Mouse (Mus musculus) heart, embryonic 14.5 days (tissue): Measurements from ENCODE around the gene Dpf1. TPM values are rescaled to one million over a fixed set of nuclear protein-coding genes. Genes with fewer than 3 reads are reported as not detected.
A peak's percentile ranks its signal among the peaks of the same experiment; 100 is the strongest.

Source experiments
- ATAC-seq: fragments of 200-750 bp; cut with Nextera tagmentation; 2 replicates; pipeline ENCODE4 v1.8.0; 2017; ENCODE audit warnings: low read depth, moderate TSS enrichment; ENCODE audit not compliant: insufficient number of reproducible peaks, insufficient read depth, low FRiP score
- H3K27ac ChIP-seq, 2 experiments: fragments of 200-500 bp in 1 of 2; fragments of 300-500 bp in 1 of 2; sonication (generic) in 1 of 2; replicated peaks in 1 of 2; 2 replicates each; pipeline ENCODE4 v1.5.1; 2012 to 2014; ENCODE audit warnings: low read depth in 2 of 2, low read length in 2 of 2, control low read depth in 1 of 2, mild to moderate bottlenecking in 1 of 2, mixed read lengths in 1 of 2; ENCODE audit not compliant: control insufficient read depth in 1 of 2, insufficient read depth in 1 of 2
- H3K27me3 ChIP-seq: fragments of 300-500 bp; sonication (generic); 2 replicates; pipeline ENCODE4 v1.6.1; 2014; ENCODE audit warnings: mild to moderate bottlenecking, low read length, control low read depth; ENCODE audit not compliant: control insufficient read depth, insufficient read depth
- H3K36me3 ChIP-seq: fragments of 300-500 bp; sonication (generic); 2 replicates; pipeline ENCODE4 v1.6.1; 2014; ENCODE audit warnings: mild to moderate bottlenecking, control low read depth, low read length, mixed read lengths; ENCODE audit not compliant: control insufficient read depth, insufficient read depth
- H3K4me1 ChIP-seq, 2 experiments: fragments of 200-500 bp in 1 of 2; fragments of 300-500 bp in 1 of 2; sonication (generic) in 1 of 2; 2 replicates each; pipeline ENCODE4 v1.6.1; 2012 to 2014; ENCODE audit warnings: low read length in 2 of 2, control low read depth in 1 of 2, mixed read lengths in 1 of 2; ENCODE audit not compliant: control insufficient read depth in 2 of 2, insufficient read depth in 2 of 2
- H3K4me2 ChIP-seq: fragments of 300-500 bp; sonication (generic); 2 replicates; pipeline ENCODE4 v1.6.1; 2014; ENCODE audit warnings: mild to moderate bottlenecking, low read length
- H3K4me3 ChIP-seq, 2 experiments: fragments of 200-500 bp in 1 of 2; fragments of 300-500 bp in 1 of 2; sonication (generic) in 1 of 2; 2 replicates each; pipeline ENCODE4 v1.5.1; 2012 to 2014; ENCODE audit warnings: low read length in 2 of 2, mild to moderate bottlenecking in 2 of 2, control low read depth in 1 of 2, low read depth in 1 of 2, moderate library complexity in 1 of 2; ENCODE audit not compliant: control insufficient read depth in 1 of 2, insufficient read depth in 1 of 2
- H3K9ac ChIP-seq: fragments of 300-500 bp; sonication (generic); 2 replicates; pipeline ENCODE4 v1.6.1; 2014; ENCODE audit warnings: mild to moderate bottlenecking, low read length
- H3K9me3 ChIP-seq: fragments of 300-500 bp; sonication (generic); 2 replicates; pipeline ENCODE4 v1.6.1; 2016; ENCODE audit warnings: low read length, control low read depth; ENCODE audit not compliant: control insufficient read depth
- WGBS: fragments of 180-500 bp; shearing (Covaris S2); extraction: QIAGEN DNeasy Blood & Tissue Kit; methylation state at CpG from one replicate; pipeline ENCODE4 v1.1.7; 2014; 5-methylcytosine and 5-hydroxymethylcytosine counted together
- polyA plus RNA-seq: library from polyadenylated mRNA; unstranded; fragments of >200 nt; fragmentation: Nextera tagmentation; extraction: Ambion mirVana; gene quantifications from 2 replicates; pipeline ENCODE4 v1.2.1, GENCODE M21; 2014

Gene Dpf1
- polyA plus RNA-seq, 1 experiment from 2014 or later = 1.5 TPM

DNA sequence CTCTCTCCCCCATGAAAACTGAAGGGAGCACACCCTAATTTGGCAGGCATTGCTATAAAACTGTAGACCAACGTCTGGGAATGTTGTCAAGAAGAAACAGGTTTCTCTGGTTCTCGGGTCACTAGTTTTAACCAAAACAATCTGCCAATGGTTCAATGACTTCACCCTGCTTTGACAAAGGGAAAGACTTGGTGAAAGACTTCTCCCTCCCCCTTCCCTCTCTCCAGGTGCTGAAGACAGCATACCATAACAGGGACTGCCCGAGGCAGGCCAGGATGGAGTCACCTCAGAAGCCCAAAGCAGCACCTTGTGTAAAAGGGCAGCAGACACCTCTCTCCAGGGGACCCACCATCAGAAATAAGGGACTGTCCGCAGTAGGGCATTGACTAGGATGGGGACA is 36.8 kb upstream of the Dpf1 start:
- Histone ChIP-seq H3K36me3 (no peaks in the 10 kb centered on the region), H3K4me3 (no peak overlapping the region), H3K9me3 (no peaks in the 10 kb centered on the region), H3K9ac (no peak overlapping the region), H3K27ac (no peak overlapping the region), H3K27me3 (no peaks in the 10 kb centered on the region), H3K4me1 (peaks cover 17 to 27% of the 10 kb centered on the region in 2 experiments), H3K4me2 (no peak overlapping the region)
- 76% methylated on average over 4 of the region's 4 CpGs for WGBS
- ATAC-seq = no peak

DNA sequence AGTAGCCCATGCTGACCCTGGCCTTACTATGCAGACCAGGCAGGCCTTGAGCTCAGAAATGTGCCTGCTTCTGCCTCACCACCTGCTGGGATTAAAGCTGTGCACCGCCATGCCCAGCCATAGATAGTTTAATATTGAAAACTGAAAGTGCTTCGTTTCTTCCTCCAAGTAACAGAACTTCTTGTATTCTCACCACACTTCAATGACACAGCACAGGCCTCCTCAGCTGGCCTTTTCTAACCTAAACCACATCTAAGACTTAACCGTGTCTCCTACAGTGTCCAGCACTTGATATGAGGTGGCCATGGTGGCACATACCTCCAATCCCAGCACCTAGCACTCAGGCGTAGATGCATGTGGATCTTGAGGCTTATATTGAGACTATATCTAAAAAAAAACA is 33.3 kb upstream of the Dpf1 start:
- Histone ChIP-seq H3K4me2 (no peak overlapping the region), H3K36me3 (no peaks in the 10 kb centered on the region), H3K4me3 (no peak overlapping the region), H3K9me3 (no peaks in the 10 kb centered on the region), H3K4me1 (peaks cover 14 to 26% of the 10 kb centered on the region in 2 experiments), H3K27me3 (no peaks in the 10 kb centered on the region), H3K27ac (no peak overlapping the region), H3K9ac (no peak overlapping the region)
- WGBS = 88% methylated on average over 4 of the region's 4 CpGs
- no peak for ATAC-seq

DNA sequence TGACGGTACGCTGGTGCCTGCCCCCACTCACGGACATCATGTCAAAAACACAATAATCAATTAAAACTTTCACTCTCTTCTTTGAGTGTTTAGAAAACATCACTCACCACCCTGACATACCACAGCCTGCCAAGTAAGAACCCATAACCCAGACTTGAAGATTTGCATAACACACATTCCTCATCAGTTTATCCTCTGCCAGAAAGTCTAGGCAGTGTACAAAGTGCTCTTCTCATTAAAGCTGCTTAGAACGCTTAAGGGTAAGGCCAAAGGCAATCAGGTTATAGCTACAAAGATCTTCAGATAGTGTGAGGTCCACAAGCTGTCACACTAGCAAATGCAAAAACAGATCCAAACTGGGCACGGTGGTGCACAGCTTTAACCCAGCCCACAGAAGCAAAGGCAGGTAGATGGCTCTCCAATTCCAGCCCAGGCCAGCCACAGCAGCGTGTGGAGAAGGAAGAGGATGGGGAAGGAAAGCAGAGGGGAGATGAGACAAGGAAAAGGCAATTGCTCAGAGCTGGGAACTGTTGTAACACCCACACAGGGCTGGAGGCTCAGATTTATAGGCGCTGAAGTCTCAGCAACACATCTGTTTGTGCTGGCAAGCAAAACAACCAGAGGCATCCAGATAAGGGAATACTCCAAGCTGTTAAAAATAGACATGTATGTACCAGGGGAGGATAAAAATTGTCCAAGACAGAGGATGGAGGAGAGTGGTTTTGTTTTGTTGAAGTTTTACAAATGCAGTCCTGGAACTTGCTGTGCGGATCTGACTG is 31.9 kb upstream of the Dpf1 start:
- no peaks in the 10 kb centered on the region for H3K27me3 ChIP-seq
- H3K4me1 ChIP-seq = peaks cover 13 to 23% of the 10 kb centered on the region in 2 experiments
- ATAC-seq = peak; percentile 50; the same call in 1 of the 2 replicates
- H3K9me3 ChIP-seq = no peaks in the 10 kb centered on the region
- H3K4me3 ChIP-seq = no peak overlapping the region
- peak overlapping the region; percentile 71 to 81 for H3K27ac ChIP-seq
- WGBS = 38% methylated on average over 8 of the region's 8 CpGs
- H3K9ac ChIP-seq = peak overlapping the region; percentile 52
- H3K4me2 ChIP-seq = peak overlapping the region; percentile 53
- no peaks in the 10 kb centered on the region for H3K36me3 ChIP-seq

DNA sequence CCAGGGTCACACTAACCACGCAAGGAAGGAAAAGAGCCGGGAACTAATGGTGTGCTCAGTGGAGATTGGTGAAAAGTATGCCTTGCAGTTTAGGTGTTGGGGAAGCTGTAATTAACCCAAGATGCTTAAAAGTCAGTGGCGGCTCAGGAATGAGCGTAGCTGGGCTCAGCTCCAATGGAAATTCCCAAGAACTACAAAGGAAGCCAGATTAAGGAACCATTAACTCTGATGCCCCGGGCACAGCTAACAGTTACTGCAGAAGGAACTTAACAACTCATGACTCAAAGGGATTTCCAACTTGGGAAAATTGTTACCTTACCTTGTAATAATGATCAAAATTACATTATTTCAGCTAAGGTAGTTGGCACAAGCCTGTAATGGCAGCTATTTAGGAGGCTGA is 27.0 kb upstream of the Dpf1 start:
- Histone ChIP-seq H3K27me3 (peaks cover 1% of the 10 kb centered on the region; the same call in 1 of the 2 replicates), H3K4me3 (no peak overlapping the region), H3K9me3 (no peaks in the 10 kb centered on the region), H3K9ac (no peak overlapping the region), H3K27ac (0 out of 4 replicates have a peak overlapping the region, but pooled peaks of 1 of the 2 experiments have one; percentile 1), H3K36me3 (no peaks in the 10 kb centered on the region), H3K4me2 (no peak overlapping the region), H3K4me1 (peaks cover 14 to 30% of the 10 kb centered on the region in 2 experiments)
- no peak for ATAC-seq
- 67% methylated on average over 5 of the region's 5 CpGs for WGBS

DNA sequence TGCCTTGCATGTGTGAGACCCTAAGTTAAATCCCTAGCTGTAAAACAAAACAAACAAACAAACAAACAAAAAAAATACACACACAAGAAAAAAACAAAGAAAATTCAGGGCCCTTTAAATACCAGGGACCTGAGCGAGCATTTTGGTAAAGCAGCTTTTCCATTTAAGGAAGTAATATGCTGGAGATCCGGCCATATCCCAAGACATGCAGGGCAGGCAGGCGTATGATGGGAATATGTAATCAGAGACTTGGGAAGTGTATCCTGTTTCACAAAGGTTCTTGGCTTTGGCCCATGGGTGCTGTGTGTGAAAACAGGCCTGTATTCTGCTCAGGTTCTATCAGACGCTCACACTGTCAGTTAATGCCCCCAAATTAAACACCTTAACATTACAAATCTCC is 26.2 kb upstream of the Dpf1 start:
- no peaks in the 10 kb centered on the region for H3K9me3 ChIP-seq
- no peak overlapping the region for H3K9ac ChIP-seq
- peaks cover 14 to 26% of the 10 kb centered on the region in 2 experiments for H3K4me1 ChIP-seq
- H3K4me2 ChIP-seq = no peak overlapping the region
- H3K27ac ChIP-seq = no peak overlapping the region
- H3K27me3 ChIP-seq = peaks cover 9% of the 10 kb centered on the region; the same call in 1 of the 2 replicates
- no peaks in the 10 kb centered on the region for H3K36me3 ChIP-seq
- ATAC-seq = no peak
- WGBS = 72% methylated on average over 4 of the region's 4 CpGs
- no peak overlapping the region for H3K4me3 ChIP-seq

DNA sequence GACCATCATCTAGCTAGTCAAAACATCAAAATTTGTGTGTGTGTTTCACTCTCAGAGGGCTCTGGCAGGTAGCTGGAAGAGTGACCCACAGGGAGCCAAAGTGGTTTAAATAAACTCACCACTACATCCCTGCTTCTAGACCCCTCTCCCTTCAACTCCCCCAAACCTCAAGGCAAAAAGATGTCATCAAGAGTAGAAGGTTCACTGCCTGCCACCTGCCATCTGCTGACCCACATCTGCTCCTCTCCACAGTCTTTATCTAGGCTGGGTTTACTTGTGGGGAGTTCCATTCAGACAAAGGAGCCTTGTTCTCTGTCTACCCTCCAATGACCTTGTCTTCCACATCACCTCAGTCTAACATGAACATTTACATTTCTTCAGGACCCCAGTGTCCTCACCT is 24.5 kb upstream of the Dpf1 start:
- ATAC-seq = no peak
- no peaks in the 10 kb centered on the region for H3K9me3 ChIP-seq
- peaks cover 12% of the 10 kb centered on the region; the same call in 1 of the 2 replicates for H3K27me3 ChIP-seq
- no peak overlapping the region for H3K9ac ChIP-seq
- peak overlapping the region; percentile 99; the same call in 1 of the 2 replicates for H3K4me2 ChIP-seq
- peaks cover 11 to 22% of the 10 kb centered on the region in 2 experiments for H3K4me1 ChIP-seq
- H3K27ac ChIP-seq = peak overlapping the region; percentile 58 to 79; a peak in 2 of 4 replicates
- H3K4me3 ChIP-seq = no peak overlapping the region
- no peaks in the 10 kb centered on the region for H3K36me3 ChIP-seq

DNA sequence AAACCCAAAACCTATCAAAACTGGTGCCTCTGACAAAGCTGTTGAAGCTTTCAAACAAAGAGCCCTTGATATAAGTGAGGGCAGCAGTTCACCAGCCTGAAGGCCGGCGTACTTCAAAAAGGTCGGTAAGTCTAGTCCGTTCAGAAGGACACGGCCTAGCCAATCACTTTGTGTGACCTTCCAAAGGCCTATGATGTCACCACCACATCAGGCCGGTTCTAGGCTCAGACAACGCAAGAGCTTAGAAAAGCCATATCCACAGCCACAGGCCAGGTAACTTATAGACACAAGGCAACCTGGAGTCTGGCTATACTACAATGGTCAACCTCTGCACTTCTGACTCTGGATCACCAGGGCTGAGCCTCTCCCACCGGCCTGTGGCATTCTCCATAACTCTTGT is 23.8 kb upstream of the Dpf1 start:
- Histone ChIP-seq H3K4me3 (0 out of 4 replicates have a peak overlapping the region, but pooled peaks of 1 of the 2 experiments have one; percentile 73), H3K9me3 (no peaks in the 10 kb centered on the region), H3K27ac (peak overlapping the region; percentile 58 to 79), H3K4me1 (peaks cover 11 to 22% of the 10 kb centered on the region in 2 experiments), H3K36me3 (no peaks in the 10 kb centered on the region), H3K9ac (no peak overlapping the region), H3K27me3 (peaks cover 12% of the 10 kb centered on the region; the same call in 1 of the 2 replicates), H3K4me2 (peak overlapping the region; percentile 99)
- WGBS = 13% methylated on average over 8 of the region's 8 CpGs
- ATAC-seq = peak; percentile 26; the same call in 1 of the 2 replicates
